Mouse (Mus musculus) lung, postnatal 0 days (tissue): Measurements from ENCODE around the gene Hp1bp3. TPM values are rescaled to one million over a fixed set of nuclear protein-coding genes. Genes with fewer than 3 reads are reported as not detected.

Experiments used
- ATAC-seq: fragments of 200-750 bp; cut with Nextera tagmentation; 2 replicates; pipeline ENCODE4 v1.8.0; 2017; ENCODE audit warnings: moderate library complexity
- DNase-seq: peaks from one replicate; pipeline ENCODE4 v3.0.0-alpha.2; 2016; ENCODE audit warnings: low spot score
- H3K27ac ChIP-seq: fragments of 300-500 bp; sonication (generic); 2 replicates; pipeline ENCODE4 v1.5.1; 2014; ENCODE audit warnings: antibody characterized with exemption, mild to moderate bottlenecking, low read length, mixed read lengths
- H3K27me3 ChIP-seq: fragments of 300-500 bp; sonication (generic); replicated peaks from 2 replicates; pipeline ENCODE4 v1.6.1; 2014; ENCODE audit warnings: low read length, mixed read lengths; ENCODE audit not compliant: insufficient read depth
- H3K36me3 ChIP-seq: fragments of 300-500 bp; sonication (generic); 2 replicates; pipeline ENCODE4 v1.6.1; 2014; ENCODE audit warnings: low read length, mixed read lengths; ENCODE audit not compliant: insufficient read depth
- H3K4me1 ChIP-seq: fragments of 300-500 bp; sonication (generic); 2 replicates; pipeline ENCODE4 v1.6.1; 2014; ENCODE audit warnings: antibody characterized with exemption, low read depth, low read length, mixed read lengths; ENCODE audit not compliant: insufficient read depth
- H3K4me2 ChIP-seq: fragments of 300-500 bp; sonication (generic); replicated peaks from 2 replicates; pipeline ENCODE4 v1.6.1; 2014; ENCODE audit warnings: low read depth, mild to moderate bottlenecking, low read length, moderate library complexity, mixed read lengths
- H3K4me3 ChIP-seq: fragments of 300-500 bp; sonication (generic); 2 replicates; pipeline ENCODE4 v1.5.1; 2014; ENCODE audit warnings: low read depth, low read length
- H3K9ac ChIP-seq: fragments of 300-500 bp; sonication (generic); replicated peaks from 2 replicates; pipeline ENCODE4 v1.6.1; 2014; ENCODE audit warnings: low read depth, mild to moderate bottlenecking
- H3K9me3 ChIP-seq: fragments of 300-500 bp; sonication (generic); 2 replicates; pipeline ENCODE4 v1.6.1; 2016; ENCODE audit warnings: low read length, mixed read lengths
- CTCF ChIP-seq: IDR thresholded peaks from 2 replicates; pipeline ENCODE4 v1.5.1; 2016; ENCODE audit warnings: antibody characterized with exemption, mild to moderate bottlenecking
- EP300 ChIP-seq: IDR thresholded peaks from 2 replicates; pipeline ENCODE4 v1.6.1; 2016; ENCODE audit warnings: antibody characterized with exemption, mild to moderate bottlenecking, control low read depth
- WGBS: fragments of 180-500 bp; shearing (Covaris S2); extraction: QIAGEN DNeasy Blood & Tissue Kit; methylation state at CpG from one replicate; pipeline ENCODE4 v1.1.7; 2014; 5-methylcytosine and 5-hydroxymethylcytosine counted together
- polyA plus RNA-seq: library from polyadenylated mRNA; unstranded; fragments of >200 nt; fragmentation: Nextera tagmentation; extraction: Ambion mirVana; gene quantifications from 2 replicates; pipeline ENCODE4 v1.2.1, GENCODE M21; 2015

Hp1bp3 gene
- polyA plus RNA-seq, 1 experiment from 2014 or later, result 129 TPM

DNA sequence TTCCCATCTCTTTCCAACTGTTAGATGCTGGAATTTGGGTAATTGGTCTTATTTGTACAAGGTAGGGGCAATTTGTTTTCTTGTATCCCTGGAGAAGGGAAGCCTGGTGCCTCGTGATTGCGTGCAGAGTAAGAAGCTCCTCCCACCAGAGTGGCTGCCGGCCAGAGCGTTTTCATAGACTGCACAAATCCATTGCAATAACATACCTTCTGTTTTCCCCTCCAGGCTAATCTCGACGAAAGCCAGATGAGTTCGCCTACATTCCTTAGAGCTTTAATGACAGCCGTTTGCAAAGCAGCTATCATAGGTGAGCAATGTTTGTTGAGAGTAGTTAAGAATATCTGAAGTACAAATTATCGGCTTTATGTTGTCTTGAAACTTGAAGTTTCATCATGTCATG lies 14.4 kb upstream of the Hp1bp3 start:
- no peaks in the 10 kb centered on the region for H3K9me3 ChIP-seq
- no peaks in the 10 kb centered on the region for H3K4me1 ChIP-seq
- no peak overlapping the region for H3K4me3 ChIP-seq
- H3K27ac ChIP-seq, result no peak overlapping the region
- H3K9ac ChIP-seq, result no peak overlapping the region
- TF ChIP-seq CTCF, result no peak
- no peak overlapping the region for H3K4me2 ChIP-seq
- ATAC-seq (no peak), DNase-seq (no peak)
- 85% methylated on average over 9 of the region's 9 CpGs for WGBS
- H3K27me3 ChIP-seq, result no peaks in the 10 kb centered on the region
- H3K36me3 ChIP-seq, result peaks cover 32% of the 10 kb centered on the region

GRCm38 (mm10) chr4:138210116-138210515 lies 6.0 kb upstream of the Hp1bp3 start:
- H3K36me3 ChIP-seq, result peaks cover 4% of the 10 kb centered on the region; the same call in 1 of the 2 replicates
- H3K27ac ChIP-seq, result no peak overlapping the region
- no peaks in the 10 kb centered on the region for H3K9me3 ChIP-seq
- H3K4me2 ChIP-seq, result no peak overlapping the region
- H3K27me3 ChIP-seq, result no peaks in the 10 kb centered on the region
- no peaks in the 10 kb centered on the region for H3K4me1 ChIP-seq
- DNase-seq, result no peak
- H3K9ac ChIP-seq, result no peak overlapping the region
- TF ChIP-seq CTCF (no peak), EP300 (no peak)
- 86% methylated on average over 5 of the region's 5 CpGs for WGBS
- H3K4me3 ChIP-seq, result no peak overlapping the region
- no peak for ATAC-seq

DNA sequence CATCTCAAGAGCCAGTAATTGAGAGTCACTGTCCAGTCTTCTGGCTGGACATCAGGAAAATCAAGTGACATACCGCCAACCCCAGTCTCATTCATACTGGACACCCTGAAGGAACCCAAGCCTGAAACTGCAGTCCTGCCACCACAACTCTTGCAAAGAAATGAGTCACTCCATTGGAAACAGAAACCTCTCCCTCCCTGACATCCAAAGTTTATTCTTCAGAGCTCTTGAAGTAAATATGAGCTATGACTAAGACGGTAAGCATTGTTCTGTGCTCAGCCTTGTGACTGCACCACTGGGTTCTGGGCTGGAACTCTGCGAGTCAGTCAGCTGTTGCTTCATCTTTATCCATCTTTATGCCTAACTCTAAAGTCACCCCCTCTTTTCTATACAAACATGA lies 2.2 kb upstream of the Hp1bp3 start:
- Histone ChIP-seq H3K27ac (peak overlapping the region; percentile 21; the same call in 1 of the 2 replicates), H3K4me3 (no peak overlapping the region), H3K9ac (no peak overlapping the region), H3K9me3 (no peaks in the 10 kb centered on the region), H3K27me3 (no peaks in the 10 kb centered on the region), H3K4me1 (peaks cover 4% of the 10 kb centered on the region; the same call in 1 of the 2 replicates), H3K4me2 (no peak overlapping the region), H3K36me3 (no peaks in the 10 kb centered on the region)
- 35% methylated on average over 3 of the region's 3 CpGs for WGBS
- DNase-seq (peak; percentile 92), ATAC-seq (peak; percentile 14)
- TF ChIP-seq EP300 (peak; percentile 65; the same call in 1 of the 2 replicates), CTCF (no peak)

DNA sequence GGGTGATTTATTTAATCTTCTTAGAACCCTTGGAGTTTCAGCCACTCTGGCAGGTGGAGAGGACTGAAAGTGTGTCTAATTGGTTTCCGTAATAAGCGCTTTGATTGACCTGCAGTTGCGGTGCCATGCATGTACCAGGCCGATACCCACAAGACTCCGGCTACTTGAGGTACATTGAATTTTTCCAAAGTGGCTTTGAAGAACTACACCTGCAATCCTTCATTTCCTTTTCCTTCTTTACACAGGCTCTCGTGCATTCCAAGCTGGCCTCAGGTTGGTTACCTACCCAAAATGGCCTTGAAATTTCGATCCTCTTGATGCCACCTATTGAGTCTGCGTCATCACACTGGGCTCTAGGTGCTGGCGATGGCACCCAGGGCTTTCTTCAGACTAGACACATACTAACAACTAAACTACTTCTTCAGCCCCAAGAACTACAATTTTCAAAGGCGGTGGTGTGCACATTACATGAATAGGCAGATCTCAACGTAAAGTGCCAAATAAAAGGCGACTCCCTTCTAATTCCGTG lies 361 bp upstream of the Hp1bp3 start:
- Histone ChIP-seq H3K27me3 (no peaks in the 10 kb centered on the region), H3K36me3 (no peaks in the 10 kb centered on the region), H3K4me3 (peak overlapping the region; percentile 96), H3K4me1 (peaks cover 12% of the 10 kb centered on the region; the same call in 1 of the 2 replicates), H3K4me2 (peak overlapping the region; percentile 81), H3K9me3 (no peaks in the 10 kb centered on the region), H3K9ac (peak overlapping the region; percentile 94), H3K27ac (peak overlapping the region; percentile 100)
- DNase-seq (peak; percentile 78), ATAC-seq (no peak)
- no peak for TF ChIP-seq CTCF
- TF ChIP-seq EP300, result peak; percentile 64
- 26% methylated on average over 13 of the region's 13 CpGs for WGBS

DNA sequence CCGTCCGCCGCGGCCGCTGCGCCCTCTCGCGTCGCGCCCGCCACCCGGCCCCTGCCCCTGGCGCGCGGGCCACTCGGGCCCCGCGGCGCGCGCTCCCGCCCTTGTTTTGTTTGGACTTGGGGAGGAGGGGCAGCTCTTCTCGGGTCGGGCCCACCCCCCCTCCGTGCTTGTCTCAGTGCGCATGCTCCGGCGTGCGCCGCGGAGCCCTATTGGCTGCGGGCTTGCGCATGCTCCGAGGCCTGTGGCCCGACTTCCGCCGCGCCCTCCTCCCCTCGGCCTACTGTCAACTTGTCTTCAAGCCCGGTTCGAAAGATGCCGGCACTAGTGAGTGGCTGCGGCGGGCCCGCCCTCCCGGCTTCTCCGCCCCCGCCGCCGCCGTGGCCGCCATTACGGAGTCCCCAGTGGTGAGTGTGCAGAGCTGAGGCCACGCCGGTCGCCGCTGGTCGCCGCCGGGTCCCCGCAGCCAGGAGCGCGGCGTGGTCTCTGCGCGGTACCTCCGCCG lies 846 bp downstream of the Hp1bp3 start:
- Histone ChIP-seq H3K4me3 (peak overlapping the region; percentile 96), H3K4me1 (peaks cover 12% of the 10 kb centered on the region; the same call in 1 of the 2 replicates), H3K27ac (peak overlapping the region; percentile 100), H3K27me3 (no peaks in the 10 kb centered on the region), H3K9me3 (no peaks in the 10 kb centered on the region), H3K9ac (peak overlapping the region; percentile 94), H3K36me3 (0 out of 2 replicates have a peak, but pooled peaks cover under 1% of the 10 kb centered on the region), H3K4me2 (peak overlapping the region; percentile 81)
- ATAC-seq (peak; percentile 94), DNase-seq (peak; percentile 99)
- under 1% methylated on average over 51 of the region's 68 CpGs for WGBS
- no peak for TF ChIP-seq EP300
- TF ChIP-seq CTCF, result no peak

- DNase-seq, result no peak
- TF ChIP-seq CTCF, result no peak
- no peak for TF ChIP-seq EP300
- Histone ChIP-seq H3K4me3 (peak overlapping the region; percentile 96), H3K9ac (peak overlapping the region; percentile 85), H3K27me3 (no peaks in the 10 kb centered on the region), H3K9me3 (no peaks in the 10 kb centered on the region), H3K4me2 (peak overlapping the region; percentile 81), H3K27ac (peak overlapping the region; percentile 100), H3K36me3 (peaks cover 4% of the 10 kb centered on the region; the same call in 1 of the 2 replicates), H3K4me1 (peaks cover 12% of the 10 kb centered on the region; the same call in 1 of the 2 replicates)
- WGBS, result under 1% methylated on average over 29 of the region's 36 CpGs
- peak; percentile 7 for ATAC-seq
Measured at GRCm38 (mm10) chr4:138217441-138217840, 1.3 kb downstream of the Hp1bp3 start.
